Mouse (Mus musculus): ENCODE measurements at regions not wholly inside any gene's neighbourhood (a gene's known extent, or its start where the extent isn't known, plus 50 kb on each side); places are given as distances from the start of the nearest gene placed in this dataset.

DNA sequence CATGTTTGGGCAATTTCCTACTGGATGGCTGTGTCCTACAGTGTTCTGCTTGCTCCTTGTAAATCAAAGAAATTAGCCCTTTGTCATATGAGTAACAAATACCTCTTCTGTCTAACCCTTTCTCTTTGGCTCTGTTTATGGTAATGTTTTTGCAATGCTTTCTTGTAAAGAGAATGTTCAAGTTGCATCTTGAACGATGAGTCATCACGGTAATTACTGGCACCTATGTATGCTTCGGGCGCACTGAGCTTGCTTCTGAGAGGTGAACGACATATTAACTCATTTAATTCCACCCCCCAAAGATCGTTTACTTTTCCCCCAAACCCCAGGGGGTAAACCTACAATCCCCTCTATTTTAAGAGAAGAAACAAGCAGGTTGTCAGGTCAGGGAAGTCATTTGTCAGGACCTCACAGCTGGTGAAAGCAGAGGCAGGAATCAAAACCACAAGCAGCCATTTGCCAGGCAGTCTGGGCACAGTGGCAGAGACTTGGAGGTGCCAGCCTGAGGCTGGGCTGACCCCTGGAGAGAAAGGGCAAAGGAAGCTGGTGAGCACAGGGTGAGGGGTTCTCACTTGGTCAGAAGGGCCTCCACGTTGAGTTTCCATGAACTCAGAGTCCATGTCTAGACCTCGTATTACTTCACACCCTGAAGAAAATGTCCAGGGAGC, 87.6 kb upstream of the Atp1a1 start:
- DNase-seq (ENCODE audit: low read depth): no peak

DNA sequence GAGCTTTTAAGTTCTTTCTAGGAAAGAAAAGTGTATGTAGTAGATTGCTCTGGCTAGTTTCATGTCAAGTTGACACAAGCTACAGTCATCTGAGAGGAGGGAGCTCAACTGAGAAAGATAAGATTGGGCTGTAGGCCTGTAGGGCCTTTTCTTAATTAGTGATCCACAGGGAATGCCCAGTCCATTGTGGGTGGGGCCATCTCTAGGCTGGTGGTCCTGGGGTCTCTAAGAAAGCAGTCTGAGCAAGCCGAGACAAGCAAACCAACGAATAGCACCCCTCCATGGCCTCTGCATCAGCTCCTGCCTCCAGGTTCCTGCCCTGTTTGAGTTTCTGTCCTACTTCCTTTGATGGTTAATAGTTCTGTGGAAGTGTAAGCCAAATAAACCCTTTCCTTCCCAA, 86.3 kb upstream of the Atp1a1 start:
- no peak for DNase-seq (ENCODE audit: low read depth)

DNA sequence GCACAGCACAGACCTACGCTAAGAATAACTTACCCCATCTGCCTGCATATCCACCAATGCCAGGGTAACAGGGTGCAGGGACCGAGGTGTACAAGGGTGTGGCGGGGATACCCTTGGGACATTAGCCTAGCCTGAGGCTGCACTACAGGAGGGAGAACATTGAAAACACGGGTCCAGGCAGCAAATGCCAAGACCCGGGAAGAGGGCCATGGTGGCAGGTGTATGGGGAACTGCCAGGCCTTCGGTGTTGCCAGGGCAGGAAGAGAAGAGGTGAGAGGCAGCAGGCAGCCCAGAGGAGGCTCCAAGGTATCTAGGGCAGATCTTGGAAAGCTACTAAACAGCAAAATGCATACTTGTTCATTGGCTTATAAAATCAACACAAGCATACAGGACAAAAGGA, 85.7 kb upstream of the Atp1a1 start:
- DNase-seq (ENCODE audit: low read depth): no peak

DNA sequence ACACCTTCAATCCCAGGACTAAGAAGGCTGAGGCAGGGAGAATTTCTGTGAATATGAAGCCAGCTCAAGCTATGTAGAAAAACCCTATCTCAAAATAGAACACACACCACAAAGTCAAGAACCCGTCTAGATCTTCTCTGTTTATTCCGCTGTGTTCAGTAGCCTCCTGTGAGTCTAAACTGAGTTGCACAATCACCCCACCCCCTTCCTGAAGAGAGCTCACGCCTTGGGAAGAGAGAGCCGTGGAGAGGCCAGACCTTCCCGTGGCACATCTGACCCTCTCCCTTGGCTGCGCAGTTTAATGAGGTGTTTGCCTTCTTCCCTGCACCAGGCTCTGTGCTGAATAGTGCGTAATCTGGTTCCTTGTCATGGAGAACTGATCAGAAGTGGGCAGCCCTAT, 80.7 kb upstream of the Atp1a1 start:
- DNase-seq (ENCODE audit: low read depth): no peak

DNA sequence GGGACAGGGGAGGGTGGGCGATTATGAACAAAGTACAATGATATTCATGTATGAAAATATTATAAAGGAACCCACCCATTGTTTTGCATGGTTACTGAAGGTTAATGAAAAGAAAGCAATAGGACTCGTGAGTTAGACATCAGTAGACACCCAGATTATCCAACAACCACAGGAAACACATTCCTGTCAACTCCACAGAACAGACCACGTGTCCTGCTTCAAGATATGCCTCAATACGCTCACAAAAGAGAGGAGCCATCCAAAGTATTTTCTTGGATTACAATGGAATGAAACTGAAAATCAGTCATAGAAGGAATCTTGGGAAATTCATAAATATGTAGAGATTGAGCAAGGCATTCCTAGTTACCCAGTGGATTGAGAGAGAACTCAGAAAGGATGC, 68.5 kb upstream of the Atp1a1 start:
- DNase-seq (ENCODE audit: low read depth): no peak

DNA sequence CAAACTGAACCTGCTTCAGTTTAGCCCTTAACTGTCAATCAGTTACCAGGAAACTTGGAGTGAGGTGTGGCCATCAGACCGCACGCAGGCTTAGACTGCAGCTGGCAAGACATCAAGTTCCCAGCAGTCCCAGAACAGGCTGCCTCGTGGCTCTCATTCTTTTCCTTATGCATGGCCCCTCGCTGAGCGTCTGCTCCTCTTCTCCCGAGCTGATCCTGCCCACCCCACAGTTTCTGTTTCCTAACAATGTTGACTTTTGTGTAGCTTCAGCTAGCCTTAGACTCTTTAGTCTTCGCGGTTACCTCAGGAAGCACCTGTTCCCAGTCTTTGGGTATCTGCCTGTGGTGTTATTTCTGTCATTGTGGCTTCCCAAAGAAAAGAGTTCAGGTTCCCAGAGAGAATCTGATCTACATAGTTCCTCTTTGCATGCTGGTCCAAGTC, 66.1 kb upstream of the Atp1a1 start:
- no peak for DNase-seq (ENCODE audit: low read depth)

DNA sequence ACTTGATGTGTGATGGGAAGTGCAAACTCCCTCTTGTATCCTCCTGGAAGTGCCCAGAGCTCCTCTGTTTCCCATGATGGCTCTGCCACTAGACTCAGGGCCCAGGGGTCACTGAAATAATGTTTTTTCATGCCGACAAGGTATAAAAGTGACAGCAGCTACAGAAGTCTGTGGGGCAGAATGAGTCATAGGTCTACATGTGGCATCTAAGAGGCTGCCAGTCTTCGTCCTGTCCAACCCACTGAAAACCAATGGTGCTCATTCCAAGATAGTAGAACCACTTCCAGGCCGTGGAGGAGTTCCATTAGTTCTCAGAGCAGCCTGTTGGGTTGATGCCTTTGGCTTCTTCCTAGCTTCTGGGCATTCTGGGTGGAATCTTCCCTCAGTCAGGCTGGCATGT, 65.3 kb upstream of the Atp1a1 start:
- no peak for DNase-seq (ENCODE audit: low read depth)

DNA sequence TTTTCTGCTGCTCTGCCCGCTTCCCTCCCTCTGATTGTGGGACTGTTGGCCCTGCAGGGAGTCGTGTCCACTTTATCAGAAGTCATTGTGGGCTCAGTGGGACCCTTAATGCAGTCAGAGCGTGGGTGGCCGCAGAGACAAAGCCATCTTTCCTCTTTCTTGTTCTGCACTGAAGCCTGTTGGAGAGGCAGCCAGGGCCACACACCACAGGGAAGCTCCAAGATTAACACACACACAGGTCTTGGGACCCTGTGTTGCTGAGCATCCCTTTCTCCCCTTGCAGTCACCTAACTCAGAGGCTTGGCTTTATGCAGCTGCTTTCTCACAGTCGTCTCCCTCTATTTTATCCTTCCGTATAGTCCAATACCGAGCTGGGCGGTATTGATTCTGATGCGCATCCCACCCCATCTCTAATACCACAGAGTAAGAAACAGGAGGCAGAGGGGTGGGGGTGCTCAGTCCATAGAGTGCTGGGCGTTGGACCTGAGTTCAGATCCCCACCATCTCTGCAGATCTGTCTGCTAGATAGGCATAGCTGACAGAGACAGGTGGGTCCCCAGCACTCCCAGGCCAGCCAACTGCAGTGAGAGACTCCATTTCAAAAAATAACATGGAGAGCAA, 63.4 kb upstream of the Atp1a1 start:
- no peak for DNase-seq (ENCODE audit: low read depth)

DNA sequence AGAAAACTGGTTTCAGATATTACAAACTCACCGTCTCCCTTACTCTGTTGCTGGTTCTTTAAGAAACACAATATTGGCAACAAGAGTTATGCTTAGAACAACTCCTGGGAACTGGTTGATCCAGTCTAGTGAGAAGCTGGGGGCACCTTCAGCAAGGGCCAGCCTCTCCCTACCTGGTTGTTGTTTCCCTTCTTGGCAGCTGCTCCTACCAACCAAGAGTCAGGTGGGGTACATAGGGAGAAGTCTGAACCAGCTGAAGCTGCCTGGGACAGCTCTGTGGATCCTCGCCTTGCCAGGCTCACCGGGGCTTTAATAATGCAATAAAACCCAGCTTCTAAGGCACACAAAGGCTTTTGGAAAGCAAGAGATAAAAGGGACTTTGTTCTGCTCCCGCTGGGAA, 62.7 kb upstream of the Atp1a1 start:
- DNase-seq (ENCODE audit: low read depth): no peak

DNA sequence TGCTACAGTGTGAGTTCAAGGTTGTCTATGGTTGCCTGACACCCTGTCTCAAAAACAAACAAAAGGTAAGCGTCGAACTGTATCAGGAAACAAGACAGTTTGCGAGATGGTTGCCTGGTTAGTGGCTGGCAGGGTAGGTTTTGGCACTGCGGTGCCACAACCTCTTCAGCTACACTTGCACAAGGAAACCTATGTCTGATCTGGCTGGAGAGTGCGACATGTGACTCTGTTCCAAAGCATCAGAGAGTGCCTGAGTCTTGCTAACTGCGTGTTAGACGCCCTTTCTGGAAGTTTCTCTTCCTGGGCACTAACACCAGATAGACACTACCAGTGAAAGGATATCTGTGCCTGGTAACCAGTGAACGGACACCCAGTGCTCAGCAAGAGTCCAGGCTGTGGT, 62.1 kb upstream of the Atp1a1 start:
- DNase-seq (ENCODE audit: low read depth): no peak

DNA sequence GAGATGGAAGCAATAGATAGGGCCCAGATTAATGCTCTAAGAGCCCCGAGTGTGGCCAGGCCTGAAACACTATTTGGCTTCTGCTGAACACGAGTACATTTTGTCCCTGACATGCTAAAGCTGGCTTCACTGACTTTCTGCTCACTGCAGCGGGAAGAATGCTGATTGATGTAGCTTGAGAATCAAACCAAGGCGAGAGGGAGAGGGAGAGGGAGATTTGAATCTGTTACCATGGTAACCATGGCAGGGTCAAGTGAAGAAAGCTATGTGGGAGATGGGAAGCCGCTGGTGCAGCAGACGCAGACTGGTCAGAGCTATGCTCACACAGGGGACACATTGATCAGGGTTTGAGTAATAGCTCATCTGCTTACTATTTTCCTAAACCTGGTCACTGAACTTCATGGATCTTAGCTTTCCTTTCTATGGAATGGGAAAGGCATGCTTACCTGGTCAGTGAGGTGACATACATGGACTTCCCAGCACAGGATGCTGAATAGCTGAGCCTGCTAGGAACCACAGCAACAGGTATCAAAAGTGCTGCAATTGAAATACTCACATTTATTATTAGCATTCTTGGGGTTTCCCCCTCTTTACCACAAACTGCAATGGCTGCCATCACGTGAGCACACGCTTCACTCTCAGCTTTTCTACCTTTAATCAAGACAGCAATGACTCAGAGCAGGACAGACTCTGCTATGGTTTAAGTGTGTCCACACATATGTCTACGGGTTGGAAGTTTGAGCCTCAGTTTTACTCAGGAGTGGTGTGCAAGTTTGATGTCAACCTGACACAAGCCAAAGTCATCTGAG, 56.9 kb upstream of the Atp1a1 start:
- DNase-seq (ENCODE audit: low read depth): peak; percentile 73

DNA sequence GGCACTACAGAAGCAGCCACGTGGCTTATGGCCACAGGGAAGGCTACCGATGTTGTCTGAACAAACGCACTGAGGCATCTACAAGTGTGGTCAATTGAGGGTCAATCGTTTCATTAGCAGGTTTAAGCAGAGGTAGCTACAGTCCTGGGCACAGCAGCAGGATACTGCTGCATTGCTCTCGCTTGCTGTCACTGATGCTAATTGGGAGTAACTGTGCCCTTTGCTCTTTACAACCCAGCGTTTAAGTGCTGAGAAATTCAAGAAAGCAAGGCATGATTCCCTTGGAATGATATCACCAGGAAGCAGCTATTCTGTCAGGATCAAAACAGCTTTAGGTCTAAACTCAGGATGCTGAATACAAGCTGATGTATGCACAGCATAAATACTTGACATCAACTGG, 56.2 kb upstream of the Atp1a1 start:
- DNase-seq (ENCODE audit: low read depth): no peak

DNA sequence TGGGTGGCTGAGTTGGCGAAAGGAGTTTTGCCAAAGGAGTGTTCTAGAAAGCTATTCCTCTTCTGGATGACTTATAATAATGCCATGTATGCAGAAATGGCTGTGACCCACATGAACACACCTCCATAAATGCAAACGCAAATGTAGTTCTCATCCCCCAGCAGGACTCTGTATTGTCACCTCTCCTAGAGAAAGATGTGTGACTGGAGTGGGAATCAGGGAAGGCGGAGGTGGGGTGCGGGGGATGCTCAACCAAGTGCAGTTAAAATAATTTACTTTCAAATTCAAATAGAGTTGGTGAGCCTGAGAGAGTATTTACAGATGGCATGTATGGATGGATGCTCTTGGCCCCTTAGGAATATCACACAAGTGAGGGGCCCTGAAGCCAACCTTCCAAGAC, 55.7 kb upstream of the Atp1a1 start:
- DNase-seq (ENCODE audit: low read depth): no peak

DNA sequence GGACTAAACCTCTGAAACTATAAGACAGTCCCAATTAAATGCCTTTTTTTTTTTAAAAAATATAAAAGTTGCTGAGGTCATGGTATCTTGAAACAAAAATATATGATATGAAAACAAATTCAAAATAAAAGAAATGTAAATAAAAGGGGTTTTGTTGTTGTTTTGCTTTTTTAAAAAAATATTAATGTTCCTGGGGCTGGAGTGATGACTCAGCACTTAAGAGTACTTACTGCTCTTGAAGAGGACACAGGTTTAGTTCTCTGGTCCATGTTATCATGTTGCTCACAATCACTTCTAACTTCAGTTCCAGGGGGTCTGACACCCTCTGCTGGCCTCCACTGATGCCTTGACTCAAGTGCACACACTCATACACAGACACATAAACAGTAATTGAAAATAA, 53.5 kb upstream of the Atp1a1 start:
- no peak for DNase-seq (ENCODE audit: low read depth)

DNA sequence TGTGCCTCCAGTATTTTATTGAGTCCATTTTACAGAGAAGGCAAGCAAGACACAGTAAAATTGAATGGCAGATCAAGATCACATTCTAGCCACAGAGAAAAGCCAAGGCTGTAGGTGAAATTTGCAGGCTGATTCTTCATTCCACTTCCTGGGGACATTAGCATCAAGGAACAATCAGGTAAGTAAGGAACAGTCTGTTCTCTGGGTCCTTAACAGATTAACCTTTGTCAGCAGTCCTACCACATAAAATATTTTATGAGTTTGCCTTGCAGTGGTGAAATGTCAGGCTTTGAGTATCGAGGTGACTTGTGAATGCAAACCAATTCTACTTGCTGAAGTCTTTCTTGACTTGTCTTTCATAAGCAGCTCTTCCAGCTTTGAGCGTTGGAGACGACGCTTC, 50.2 kb upstream of the Atp1a1 start:
- no peak for DNase-seq (ENCODE audit: low read depth)

Measured in induced T-regulatory cell, adult 2 months (primary cell).